Mouse (Mus musculus) regulatory T cell (primary cell): Measurements from ENCODE around the gene Gm10801.
"Not testable (repeated sequence)": the region's sequence is repeated elsewhere in the genome, so short reads cannot be mapped to it uniquely, and the experiment has no call there.

ENCODE experiments used
- in situ Hi-C: fragments of 300-600 bp; cut with MboI, MseI; formaldehyde crosslinking; loops from one replicate; pipeline ENCODE4 v1.15.1; 2025; ENCODE audit warnings: high pct_unique_total_duplicates

The Gm10801 gene

DNA sequence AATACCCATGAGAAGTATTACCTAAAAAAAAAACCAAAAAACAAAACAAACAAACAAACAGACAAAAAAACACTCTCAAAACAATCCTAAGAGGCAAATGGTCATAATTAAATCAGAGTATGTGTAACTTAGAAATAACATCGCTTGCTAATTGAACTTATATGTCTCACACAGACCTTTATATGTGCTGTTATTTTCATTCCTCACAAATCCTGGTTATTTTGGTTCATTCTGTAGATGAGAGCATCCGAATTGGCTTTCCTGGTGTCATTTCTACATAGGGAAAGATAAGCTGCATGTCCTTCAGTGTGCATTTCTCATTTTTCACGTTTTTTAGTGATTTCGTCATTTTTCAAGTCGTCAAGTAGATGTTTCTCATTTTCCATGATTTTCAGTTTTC lies at the start of gene Gm10801:
TSS of gene Gm10801 (plus strand) at position 301 of the 400 bp plus-strand sequence.
- in situ Hi-C loops: not testable (repeated sequence)

DNA sequence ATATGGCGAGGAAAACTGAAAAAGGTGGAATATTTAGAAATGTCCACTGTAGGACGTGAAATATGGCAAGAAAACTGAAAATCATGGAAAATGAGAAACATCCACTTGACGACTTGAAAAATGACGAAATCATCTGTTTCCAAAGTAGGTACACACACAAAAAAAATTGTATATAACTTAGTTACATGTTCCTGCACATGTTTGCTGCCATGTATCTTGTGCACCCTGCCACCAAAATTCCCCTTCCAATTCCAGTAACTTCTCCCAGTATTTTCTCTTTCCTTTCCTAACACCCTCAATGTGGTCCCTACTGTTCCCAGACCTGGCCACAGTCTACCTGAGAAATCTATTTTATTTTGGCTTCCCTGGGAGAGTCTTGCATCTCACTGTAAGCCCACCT lies 5.2 kb downstream of the Gm10801 start, which contains the start of gene Gm10800:
TSS of gene Gm10800 (minus strand) at position 101 of the 400 bp plus-strand sequence.
- in situ Hi-C loops: not testable (repeated sequence)

DNA sequence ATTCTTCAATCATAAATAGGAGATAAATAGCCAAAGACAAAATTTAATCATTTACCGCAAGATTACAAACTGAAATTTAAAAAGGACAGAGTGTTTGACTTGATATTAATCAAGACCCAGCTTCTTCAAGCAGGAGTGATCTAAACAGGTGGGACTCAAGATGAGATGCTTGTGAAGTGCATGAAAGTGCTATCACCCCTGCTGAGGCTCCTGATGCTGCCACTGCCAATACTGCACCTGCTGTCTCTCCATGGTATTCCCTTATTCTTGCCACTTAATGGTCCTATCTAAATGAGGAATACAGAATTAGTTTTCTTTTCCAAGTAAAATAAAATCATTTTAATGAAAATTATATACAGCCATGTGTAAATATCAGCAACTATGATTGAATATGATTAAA lies 35.5 kb downstream of the Gm10801 start:
- in situ Hi-C loops: no loop called here
